Mouse (Mus musculus) R1 (cell line): ENCODE results near the gene Bag6.

Experiments
- DNase-seq: peaks from one replicate; pipeline ENCODE4 v3.0.0-alpha.2; 2018; ENCODE audit warnings: low read depth, low spot score

Bag6 gene

GRCm38 (mm10) chr17:35134801-35135590 is at the start of gene Bag6:
Bag6 (plus strand) TSS chr17:35135178.
- peak; percentile 97 for DNase-seq

GRCm38 (mm10) chr17:35085208-35085865 is 49.6 kb upstream of the Bag6 start, which contains the start of gene Ly6g6f:
Ly6g6f (minus strand) TSS chr17:35085610.
- DNase-seq, result no peak

DNA sequence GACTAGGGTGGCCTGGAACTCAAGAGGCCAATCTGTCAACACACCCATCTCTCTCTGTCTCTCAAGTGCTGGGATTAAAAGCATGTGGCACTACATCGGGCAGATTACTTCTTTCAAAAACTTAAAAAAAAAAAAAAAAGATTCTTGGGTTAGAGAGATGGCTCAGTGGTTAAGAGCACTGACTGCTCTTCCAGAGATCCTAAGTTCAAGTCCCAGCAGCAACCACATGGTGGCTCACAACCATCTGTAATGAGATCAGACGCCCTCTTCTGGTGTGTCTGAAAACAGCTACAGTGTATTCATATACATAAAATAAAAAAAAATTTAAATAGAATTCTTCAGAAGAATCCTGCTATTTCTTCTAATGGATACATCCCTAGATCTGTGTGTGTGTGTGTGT is 46.8 kb upstream of the Bag6 start:
- DNase-seq, result peak; percentile 46

- DNase-seq, result peak; percentile 95
Measured at GRCm38 (mm10) chr17:35088825-35089644, 45.9 kb upstream of the Bag6 start, which contains the start of gene Abhd16a. Abhd16a (plus strand) TSS chr17:35089263.

- DNase-seq, result no peak
Measured at GRCm38 (mm10) chr17:35090166-35090932, 44.6 kb upstream of the Bag6 start.

- no peak for DNase-seq
Measured at GRCm38 (mm10) chr17:35092403-35093198, 42.4 kb upstream of the Bag6 start.

GRCm38 (mm10) chr17:35094475-35095365 is 40.3 kb upstream of the Bag6 start:
- DNase-seq, result no peak

DNA sequence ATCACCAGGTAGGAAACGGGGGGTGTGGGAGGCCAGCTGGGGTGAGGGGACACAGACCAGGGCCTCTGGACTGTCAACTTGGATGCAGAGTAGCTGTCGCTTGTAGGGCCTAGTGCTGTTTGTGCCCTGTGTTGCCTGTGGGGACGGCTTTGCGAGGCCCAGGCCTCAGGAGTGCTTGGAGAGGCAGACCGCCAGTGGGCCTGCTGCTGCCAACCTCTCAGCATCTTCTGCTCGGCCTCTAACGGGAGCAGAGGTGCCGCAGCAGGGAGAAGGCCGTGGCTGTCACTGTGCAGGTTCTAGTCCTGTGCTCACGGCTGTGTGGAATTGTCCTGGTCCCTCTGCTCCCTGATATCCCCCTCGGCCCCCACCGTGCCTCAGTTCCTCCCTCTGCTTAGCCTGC is 38.4 kb upstream of the Bag6 start:
- no peak for DNase-seq

DNA sequence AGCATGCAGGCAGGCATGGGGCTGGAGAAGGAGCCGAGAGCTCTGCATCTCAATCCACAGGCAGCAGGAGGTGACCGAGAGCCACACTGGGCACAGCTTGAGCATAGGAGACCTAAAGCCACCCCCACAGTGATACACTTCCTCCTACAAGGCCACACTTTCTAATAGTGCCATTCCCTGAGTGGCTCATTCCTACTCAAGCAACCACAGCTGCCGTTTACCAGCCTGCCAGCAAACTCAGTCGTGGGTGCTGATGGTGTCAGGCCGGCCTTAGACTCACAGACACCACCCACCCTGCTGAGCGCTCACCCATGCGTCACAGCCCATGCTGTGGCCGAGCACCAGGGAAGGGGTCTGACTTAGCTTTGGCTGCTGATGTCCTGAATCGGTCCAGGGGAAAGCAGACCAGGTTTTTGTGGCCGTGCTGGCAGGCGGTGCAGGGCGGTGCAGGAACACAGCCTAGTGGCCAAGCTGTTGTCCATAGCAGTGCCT is 37.8 kb upstream of the Bag6 start:
- DNase-seq, result no peak

DNA sequence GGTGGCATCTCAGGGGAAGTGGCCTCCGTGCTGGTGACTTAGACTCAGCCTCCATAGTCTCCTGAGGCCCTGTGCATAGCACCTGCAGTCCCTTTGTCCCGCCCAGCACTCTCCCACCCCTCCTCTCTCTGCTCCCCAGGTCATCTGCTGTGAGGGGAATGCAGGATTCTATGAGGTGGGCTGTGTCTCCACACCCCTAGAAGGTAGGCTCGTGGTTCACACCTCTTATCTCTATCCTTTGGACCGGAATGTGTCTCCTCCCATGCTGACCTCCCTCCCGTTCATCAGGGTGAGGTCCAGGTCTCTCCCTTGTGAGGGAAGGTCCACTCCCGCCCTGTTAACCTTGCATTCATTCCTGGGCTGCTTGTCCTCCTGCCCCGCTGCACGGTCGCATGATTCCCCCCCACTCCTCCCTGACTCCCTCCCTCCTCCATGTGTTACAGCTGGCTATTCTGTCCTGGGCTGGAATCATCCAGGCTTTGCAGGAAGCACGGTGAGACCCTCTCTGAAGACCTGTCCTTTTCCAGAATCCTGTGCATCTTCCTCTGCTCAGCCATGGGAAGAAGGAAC is 34.7 kb upstream of the Bag6 start:
- DNase-seq, result no peak

GRCm38 (mm10) chr17:35101161-35101560 is 33.8 kb upstream of the Bag6 start:
- no peak for DNase-seq

DNA sequence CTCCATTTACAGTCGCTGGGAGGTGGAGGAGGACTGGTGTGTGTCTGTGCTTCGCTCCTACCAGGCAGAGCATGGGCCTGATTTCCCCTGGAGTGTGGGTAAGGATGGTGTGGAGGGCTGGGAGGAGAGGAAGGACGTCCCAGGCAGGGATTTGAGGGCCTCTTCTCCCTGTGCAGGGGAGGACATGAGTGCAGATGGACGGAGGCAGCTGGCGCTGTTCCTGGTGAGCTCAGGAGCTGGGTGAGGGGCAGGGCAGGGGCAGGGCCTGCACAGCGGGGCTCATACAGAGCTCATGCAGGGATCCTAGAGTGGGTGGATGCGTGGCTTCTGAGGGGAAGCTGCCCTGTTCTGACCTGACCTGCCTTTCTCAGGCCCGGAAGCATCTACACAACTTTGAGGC is 32.7 kb upstream of the Bag6 start:
- DNase-seq, result no peak

DNA sequence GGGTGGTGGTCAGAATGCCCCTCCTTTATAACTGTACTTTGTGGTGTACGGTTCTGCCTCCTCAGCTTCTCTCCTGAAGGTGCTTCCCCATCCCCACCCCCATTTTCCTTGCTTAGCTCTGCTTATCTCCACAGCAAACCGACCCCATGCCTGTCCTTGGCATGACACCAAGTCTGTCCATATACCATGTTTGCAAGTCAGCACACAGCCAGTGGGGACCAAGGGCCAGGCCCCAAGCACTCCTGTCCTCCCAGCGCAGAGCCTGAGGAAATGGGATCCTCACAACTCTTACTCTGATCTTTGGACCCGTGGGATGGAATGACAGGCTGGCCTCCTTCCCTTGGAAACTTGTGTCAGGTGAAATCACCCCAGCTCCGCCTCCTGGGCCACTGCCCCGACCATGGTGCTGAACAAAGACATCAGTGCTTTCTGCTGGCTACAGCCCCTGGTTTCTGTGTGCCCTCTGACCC is 31.7 kb upstream of the Bag6 start:
- no peak for DNase-seq

DNA sequence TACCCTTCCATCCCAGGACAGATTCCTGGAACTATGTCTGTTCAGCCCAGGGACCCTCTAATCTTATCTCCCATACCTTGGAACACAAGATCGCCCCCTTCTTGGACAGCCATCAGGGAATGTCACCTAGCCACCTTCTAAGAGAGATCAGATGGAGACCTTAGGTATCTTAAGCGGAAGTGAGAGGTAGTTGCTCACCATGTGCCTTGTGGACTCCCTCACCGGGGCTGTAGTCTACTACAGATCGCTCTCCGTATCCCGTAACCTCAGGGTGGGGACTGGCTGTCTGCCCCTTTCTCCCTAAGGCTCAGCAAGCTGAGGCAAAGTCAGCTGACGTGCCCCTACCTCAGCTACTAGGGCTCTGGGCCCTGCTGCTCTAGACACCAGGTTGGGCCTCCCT is 30.9 kb upstream of the Bag6 start:
- DNase-seq, result no peak

DNA sequence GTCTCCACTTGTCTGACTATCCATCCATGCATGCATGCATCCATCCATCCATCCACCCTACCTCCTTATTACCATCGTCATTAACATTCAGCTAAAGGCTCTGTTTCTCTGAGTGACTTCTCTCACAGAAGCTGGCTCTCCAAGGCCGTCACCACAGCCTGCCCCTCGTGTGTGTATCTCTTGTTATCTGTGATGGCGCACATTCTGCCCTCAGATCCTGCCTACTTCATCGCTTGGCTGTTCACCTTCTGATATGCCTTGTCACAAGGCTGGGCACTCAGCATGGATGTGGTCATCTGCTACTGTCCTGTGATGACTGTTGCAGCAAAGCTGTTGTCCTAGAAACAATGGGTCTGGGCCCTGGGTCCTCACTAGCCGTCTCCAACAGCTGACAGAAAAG is 30.2 kb upstream of the Bag6 start:
- DNase-seq, result no peak

DNA sequence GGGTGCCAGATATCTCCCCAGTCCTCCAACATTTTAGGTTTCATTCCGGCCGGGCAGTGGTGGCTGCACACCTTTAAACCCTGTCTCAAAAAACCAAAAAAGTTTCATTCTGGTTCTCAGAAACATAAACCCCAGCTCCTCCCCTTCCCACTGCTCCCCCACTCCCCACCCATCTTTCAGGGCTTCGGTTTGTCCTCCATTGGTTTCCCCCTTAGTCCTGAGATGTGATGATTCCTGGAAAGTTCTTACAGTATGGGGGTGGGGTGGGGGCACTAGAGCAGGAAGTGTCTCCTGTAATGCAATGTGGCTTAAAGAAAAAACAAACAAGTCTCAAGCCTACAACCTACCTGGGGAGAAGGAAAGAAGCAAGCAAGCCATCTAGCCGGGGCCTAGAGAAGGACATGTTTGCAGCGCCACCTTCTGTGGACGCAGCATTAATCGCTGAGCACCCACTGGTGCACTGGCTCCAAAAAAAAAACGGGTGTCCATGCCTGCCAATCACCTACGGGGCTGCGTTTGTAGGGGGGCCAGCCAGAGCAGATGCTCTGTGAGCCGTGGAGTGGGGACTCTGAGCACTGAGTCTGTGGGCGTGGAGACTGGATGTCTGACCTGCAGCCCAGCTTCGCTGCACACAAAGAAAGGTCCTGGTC is 29.1 kb upstream of the Bag6 start:
- DNase-seq, result peak; percentile 44

- no peak for DNase-seq
Measured at GRCm38 (mm10) chr17:35106522-35106921, 28.5 kb upstream of the Bag6 start.

GRCm38 (mm10) chr17:35108097-35108496 is 26.9 kb upstream of the Bag6 start, which contains the start of gene Ly6g5c:
Ly6g5c (plus strand) TSS chr17:35108279.
- DNase-seq, result no peak
